Mouse (Mus musculus) liver, adult 2 months (tissue): ENCODE measurements around the gene Pdxp. TPM values are rescaled to one million over a fixed set of nuclear protein-coding genes. Genes with fewer than 3 reads are reported as not detected.

ENCODE experiments used
- DNase-seq: peaks from one replicate; pipeline ENCODE4 v3.0.0-alpha.2; 2011; ENCODE audit warnings: low read depth, low spot score; ENCODE audit errors: extremely low read depth
- H3K27ac ChIP-seq: fragments of 200-500 bp; replicated peaks from 2 replicates; pipeline ENCODE4 v1.5.1; 2012; ENCODE audit warnings: low read depth, mild to moderate bottlenecking, control low read depth, inconsistent platforms, low read length; ENCODE audit not compliant: insufficient read depth
- H3K27me3 ChIP-seq: fragments of 200-500 bp; 2 replicates; pipeline ENCODE4 v1.6.1; 2012; ENCODE audit warnings: mild to moderate bottlenecking, moderate library complexity, low read length, inconsistent platforms; ENCODE audit not compliant: control insufficient read depth, insufficient read depth
- H3K36me3 ChIP-seq: fragments of 200-500 bp; 2 replicates; pipeline ENCODE4 v1.6.1; 2012; ENCODE audit warnings: low read length, inconsistent platforms; ENCODE audit not compliant: control insufficient read depth, insufficient read depth
- H3K4me1 ChIP-seq: fragments of 200-500 bp; 2 replicates; pipeline ENCODE4 v1.6.1; 2011; ENCODE audit warnings: low read length; ENCODE audit not compliant: control insufficient read depth, insufficient read depth
- H3K4me3 ChIP-seq: fragments of 200-500 bp; 2 replicates; pipeline ENCODE4 v1.5.1; 2011; ENCODE audit warnings: low read depth, mild to moderate bottlenecking, control low read depth, low read length, moderate library complexity; ENCODE audit not compliant: insufficient read depth
- H3K79me2 ChIP-seq: fragments of 200-500 bp; 2 replicates; pipeline ENCODE4 v1.6.1; 2012; ENCODE audit warnings: inconsistent platforms, mild to moderate bottlenecking, low read length, moderate library complexity; ENCODE audit not compliant: control insufficient read depth, insufficient read depth
- H3K9ac ChIP-seq: fragments of 200-500 bp; 2 replicates; pipeline ENCODE4 v1.6.1; 2012; ENCODE audit warnings: low read depth, mild to moderate bottlenecking, control low read depth, inconsistent platforms, low read length
- CTCF ChIP-seq: fragments of 200-500 bp; IDR thresholded peaks from 2 replicates; pipeline ENCODE4 v1.5.1; 2011; ENCODE audit warnings: low read depth, low read length, control low read depth
- POLR2A ChIP-seq: fragments of 200-500 bp; IDR thresholded peaks from 2 replicates; pipeline ENCODE4 v1.6.1; 2011; ENCODE audit warnings: low read length, control low read depth; ENCODE audit not compliant: insufficient read depth; ENCODE audit errors: extremely low read depth
- WGBS: fragments of 180-500 bp; shearing (Covaris S2); methylation state at CpG from one replicate; pipeline ENCODE4 v1.1.7; 2018; 5-methylcytosine and 5-hydroxymethylcytosine counted together
- polyA plus RNA-seq: library from polyadenylated mRNA; depleted of rRNA; stranded (reverse); fragments of >200 nt; gene quantifications from 2 replicates; pipeline ENCODE4 v1.2.3, GENCODE M21; 2012; rRNA removed
- total RNA-seq: library from RNA; depleted of rRNA; stranded (reverse); fragments of >200 nt; gene quantifications from 2 replicates; pipeline ENCODE4 v1.2.3, GENCODE M21; 2014; rRNA removed

The Pdxp gene
- total RNA-seq (0.27 and 0.37 TPM in 2 replicates), polyA plus RNA-seq (0.62 and 1.2 TPM in 2 replicates)

DNA sequence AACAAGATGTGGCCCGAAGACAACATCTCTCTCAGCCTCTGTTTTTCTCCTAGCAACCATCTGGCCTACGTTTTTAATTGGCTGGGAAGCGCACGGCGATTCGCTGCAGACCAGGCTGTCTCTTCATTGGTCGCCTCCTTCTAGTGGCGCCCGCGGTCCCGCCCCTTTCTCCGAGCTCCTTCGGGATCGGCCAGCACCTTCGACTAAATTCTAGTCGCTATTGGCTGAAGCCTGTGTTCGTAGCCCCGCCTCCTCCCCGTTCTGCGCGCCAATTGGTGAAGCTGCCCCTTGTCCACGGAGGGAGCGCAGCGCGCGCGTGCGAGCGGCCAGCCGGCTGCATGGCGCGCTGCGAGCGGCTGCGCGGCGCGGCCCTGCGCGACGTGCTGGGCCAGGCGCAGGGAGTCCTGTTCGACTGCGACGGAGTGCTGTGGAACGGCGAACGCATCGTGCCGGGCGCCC is at the start of gene Pdxp:
TSS of gene Pdxp (plus strand) at position 288 of the 459 bp plus-strand sequence.
- peaks cover 5% of the 10 kb centered on the region; the same call in 1 of the 2 replicates for H3K4me1 ChIP-seq
- H3K36me3 ChIP-seq: no peaks in the 10 kb centered on the region
- H3K27ac ChIP-seq: no peak within 1 kb of the TSS
- 3% methylated on average over 51 of the region's 51 CpGs for WGBS
- DNase-seq: peak; percentile 71
- no peaks in the 10 kb centered on the region for H3K79me2 ChIP-seq
- 0 out of 2 replicates have a peak, but pooled peaks cover 5% of the 10 kb centered on the region for H3K27me3 ChIP-seq
- peak within 1 kb of the TSS; percentile 54 for H3K9ac ChIP-seq
- peak within 1 kb of the TSS; percentile 49; the same call in 1 of the 2 replicates for H3K4me3 ChIP-seq
- TF ChIP-seq CTCF: no peak
- TF ChIP-seq POLR2A: no peak

DNA sequence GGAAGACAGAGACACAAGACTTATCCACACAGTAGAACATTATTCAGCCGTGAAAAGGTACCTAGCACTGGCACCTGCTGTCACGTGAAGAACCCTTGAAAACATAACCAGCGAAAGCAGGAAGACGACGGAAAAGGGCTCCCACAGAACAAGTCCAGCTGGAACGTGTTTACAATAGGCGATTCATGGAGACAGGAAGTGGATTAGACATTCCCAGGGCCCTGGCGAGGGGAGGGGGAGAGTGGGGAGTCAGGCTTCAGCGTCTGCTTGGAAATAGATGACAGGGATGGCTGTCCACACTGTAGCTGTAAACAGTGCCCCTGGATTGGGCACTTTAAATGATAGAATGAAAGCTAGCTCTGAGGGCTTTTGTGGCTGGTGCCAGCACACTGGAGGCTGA is 45.3 kb upstream of the Pdxp start:
- H3K79me2 ChIP-seq: no peaks in the 10 kb centered on the region
- 50% methylated on average over 9 of the region's 9 CpGs for WGBS
- no peaks in the 10 kb centered on the region for H3K36me3 ChIP-seq
- H3K27me3 ChIP-seq: no peaks in the 10 kb centered on the region
- no peak overlapping the region for H3K4me3 ChIP-seq
- peak overlapping the region; percentile 4; the same call in 1 of the 2 replicates for H3K9ac ChIP-seq
- H3K27ac ChIP-seq: peak overlapping the region; percentile 69
- TF ChIP-seq POLR2A (no peak), CTCF (no peak)
- no peaks in the 10 kb centered on the region; the same call in 1 of the 2 replicates for H3K4me1 ChIP-seq
- DNase-seq: no peak

DNA sequence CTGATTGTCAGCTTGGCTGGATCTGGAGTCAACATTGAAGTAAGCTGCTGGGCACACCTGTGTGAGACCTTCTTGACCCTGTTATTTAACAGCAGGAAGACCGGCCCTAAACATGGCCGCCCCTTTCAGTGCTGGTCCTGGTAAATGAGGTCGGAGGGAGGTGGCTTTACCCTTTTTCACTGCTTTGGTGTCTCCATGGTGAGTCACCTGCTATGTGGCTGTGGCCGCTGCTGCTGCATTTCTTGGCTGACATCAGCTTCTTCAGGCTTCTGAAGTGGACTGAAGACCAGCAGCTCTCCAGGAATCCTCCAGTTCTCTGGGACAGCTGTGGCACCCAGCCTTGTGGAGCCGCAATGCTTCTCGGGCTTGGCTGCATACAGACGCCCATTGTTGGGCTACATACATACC is 44.9 kb upstream of the Pdxp start:
- Histone ChIP-seq H3K4me1 (no peaks in the 10 kb centered on the region; the same call in 1 of the 2 replicates), H3K27me3 (no peaks in the 10 kb centered on the region), H3K79me2 (no peaks in the 10 kb centered on the region), H3K9ac (peak overlapping the region; percentile 4; the same call in 1 of the 2 replicates), H3K27ac (peak overlapping the region; percentile 69), H3K36me3 (no peaks in the 10 kb centered on the region), H3K4me3 (no peak overlapping the region)
- TF ChIP-seq POLR2A: no peak
- no peak for TF ChIP-seq CTCF
- no peak for DNase-seq
- WGBS: 82% methylated on average over 7 of the region's 7 CpGs

DNA sequence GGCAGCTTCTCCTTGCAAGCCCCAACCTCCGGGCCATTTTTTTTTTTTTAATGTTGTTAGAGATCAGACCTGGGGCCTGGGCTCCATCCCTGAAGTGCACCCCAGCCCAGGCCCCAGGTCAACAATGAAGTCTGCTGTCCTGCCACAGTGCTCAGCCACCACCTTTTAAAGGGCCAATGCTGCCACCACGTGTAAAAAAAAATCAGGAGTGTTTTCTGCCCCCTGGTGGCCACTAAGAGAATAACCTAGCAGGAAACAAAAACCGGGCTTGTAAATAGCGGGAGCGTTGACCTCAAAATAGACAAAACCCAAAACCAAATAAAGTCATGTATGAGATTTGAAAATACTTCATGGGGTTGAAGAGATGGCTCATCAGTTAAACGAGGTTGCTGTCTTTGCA is 43.9 kb upstream of the Pdxp start:
- no peaks in the 10 kb centered on the region for H3K36me3 ChIP-seq
- 6% methylated on average over 6 of the region's 6 CpGs for WGBS
- no peaks in the 10 kb centered on the region for H3K27me3 ChIP-seq
- no peak overlapping the region for H3K4me3 ChIP-seq
- H3K27ac ChIP-seq: no peak overlapping the region
- no peak overlapping the region for H3K9ac ChIP-seq
- no peaks in the 10 kb centered on the region for H3K79me2 ChIP-seq
- no peaks in the 10 kb centered on the region; the same call in 1 of the 2 replicates for H3K4me1 ChIP-seq
- peak; percentile 51 for DNase-seq
- TF ChIP-seq CTCF (peak; percentile 35; the same call in 1 of the 2 replicates), POLR2A (no peak)

DNA sequence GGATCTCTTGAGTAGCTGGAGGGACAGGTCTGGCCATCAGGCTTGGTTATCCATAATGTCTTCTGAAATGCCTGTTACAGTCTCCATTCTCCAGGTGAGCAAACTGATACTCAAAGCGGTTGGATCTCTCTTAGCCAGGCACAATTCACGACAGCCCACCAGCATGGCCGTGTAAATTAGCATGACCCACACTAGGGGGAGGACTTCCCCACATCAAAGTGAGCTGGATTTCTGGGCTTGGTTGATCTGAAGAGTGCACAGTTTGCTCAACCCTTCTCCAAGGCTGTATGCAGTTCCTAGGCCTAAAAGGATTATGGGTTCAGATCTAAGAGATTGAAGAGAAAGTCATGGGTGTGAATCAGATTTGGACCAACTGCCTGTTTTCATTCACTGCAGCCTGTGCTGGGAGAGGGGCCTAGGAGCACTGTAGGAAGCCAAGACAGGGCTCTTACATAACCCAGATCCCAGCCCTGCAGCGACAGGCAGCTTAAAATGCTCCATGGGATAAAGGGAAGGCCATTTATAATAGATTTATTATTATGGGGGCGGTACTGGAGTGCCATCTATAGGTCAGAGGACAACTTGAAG is 41.6 kb upstream of the Pdxp start:
- Histone ChIP-seq H3K36me3 (no peaks in the 10 kb centered on the region), H3K27ac (no peak overlapping the region), H3K4me1 (no peaks in the 10 kb centered on the region; the same call in 1 of the 2 replicates), H3K9ac (no peak overlapping the region), H3K79me2 (no peaks in the 10 kb centered on the region), H3K4me3 (no peak overlapping the region), H3K27me3 (no peaks in the 10 kb centered on the region)
- no peak for TF ChIP-seq POLR2A
- no peak for TF ChIP-seq CTCF
- DNase-seq: no peak
- WGBS: 86% methylated on average over 5 of the region's 5 CpGs
